Mouse (Mus musculus) lung, adult 2 months (tissue): ENCODE measurements at regions not wholly inside any gene's neighbourhood (a gene's known extent, or its start where the extent isn't known, plus 50 kb on each side); places are given as distances from the start of the nearest gene placed in this dataset.

Experiments
- CTCF ChIP-seq: fragments of 200-500 bp; IDR thresholded peaks from 2 replicates; pipeline ENCODE4 v1.5.1; 2011; ENCODE audit warnings: mild to moderate bottlenecking, low read length, control low read depth; ENCODE audit not compliant: insufficient read depth
- POLR2A ChIP-seq: fragments of 200-500 bp; IDR thresholded peaks from 2 replicates; pipeline ENCODE4 v1.6.1; 2011; ENCODE audit warnings: low read depth, mild to moderate bottlenecking, control low read depth, low read length, borderline replicate concordance; ENCODE audit errors: extremely low read depth

DNA sequence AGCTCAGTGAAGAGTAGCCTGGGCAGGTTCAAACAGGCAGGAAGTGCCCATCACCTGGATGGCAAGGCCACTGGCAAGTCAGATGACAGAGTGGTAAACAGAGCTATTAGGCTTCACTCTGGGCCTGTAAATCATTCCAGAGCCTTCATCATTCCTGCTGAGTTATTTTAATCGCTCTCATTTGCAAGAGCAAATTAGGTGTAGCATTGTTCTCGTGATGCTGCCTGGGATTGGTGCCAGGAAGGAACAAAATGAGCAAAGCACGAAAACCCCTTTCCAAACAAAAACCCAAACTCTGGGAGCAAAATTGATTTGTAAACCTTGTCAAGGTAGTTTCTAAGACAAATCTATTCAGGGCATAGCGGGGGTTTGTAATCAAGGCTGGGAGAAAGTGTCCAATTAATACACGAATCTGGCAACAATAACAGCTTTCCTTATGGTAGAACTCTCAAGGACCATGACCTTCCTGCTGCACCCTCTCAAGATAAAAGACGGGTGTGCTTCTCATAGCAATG, 429.2 kb upstream of the Lmcd1 start:
- no peak for TF ChIP-seq POLR2A
- no peak for TF ChIP-seq CTCF
